Mouse (Mus musculus) intestine, embryonic 16.5 days (tissue): ENCODE data around the gene Trmt5. TPM values are rescaled to one million over a fixed set of nuclear protein-coding genes. Genes with fewer than 3 reads are reported as not detected.
A peak's percentile ranks its signal among the peaks of the same experiment; 100 is the strongest.

Source experiments
- ATAC-seq: fragments of 200-750 bp; cut with Nextera tagmentation; 2 replicates; pipeline ENCODE4 v1.8.0; 2017; ENCODE audit warnings: moderate TSS enrichment, moderate library complexity
- H3K27ac ChIP-seq: fragments of 300-500 bp; sonication (generic); 2 replicates; pipeline ENCODE4 v1.5.1; 2014; ENCODE audit warnings: mild to moderate bottlenecking, low read length
- H3K27me3 ChIP-seq: fragments of 300-500 bp; sonication (generic); replicated peaks from 2 replicates; pipeline ENCODE4 v1.6.1; 2014; ENCODE audit warnings: low read length, control low read depth, mixed read lengths; ENCODE audit not compliant: control insufficient read depth, insufficient read depth
- H3K36me3 ChIP-seq: fragments of 300-500 bp; sonication (generic); 2 replicates; pipeline ENCODE4 v1.6.1; 2014; ENCODE audit warnings: low read length, control low read depth; ENCODE audit not compliant: control insufficient read depth, insufficient read depth
- H3K4me1 ChIP-seq: fragments of 300-500 bp; sonication (generic); 2 replicates; pipeline ENCODE4 v1.6.1; 2014; ENCODE audit warnings: low read length, control low read depth, mixed read lengths; ENCODE audit not compliant: control insufficient read depth, insufficient read depth
- H3K4me2 ChIP-seq: fragments of 300-500 bp; sonication (generic); 2 replicates; pipeline ENCODE4 v1.6.1; 2014; ENCODE audit warnings: low read depth, low read length, control low read depth
- H3K4me3 ChIP-seq: fragments of 300-500 bp; sonication (generic); 2 replicates; pipeline ENCODE4 v1.5.1; 2014; ENCODE audit warnings: mild to moderate bottlenecking, low read length
- H3K9ac ChIP-seq: fragments of 300-500 bp; sonication (generic); 2 replicates; pipeline ENCODE4 v1.6.1; 2014; ENCODE audit warnings: low read depth, low read length
- H3K9me3 ChIP-seq: fragments of 300-500 bp; sonication (generic); 2 replicates; pipeline ENCODE4 v1.6.1; 2016; ENCODE audit warnings: low read length, control low read depth; ENCODE audit not compliant: control insufficient read depth
- WGBS: fragments of 180-500 bp; shearing (Covaris S2); extraction: QIAGEN DNeasy Blood & Tissue Kit; methylation state at CpG from one replicate; pipeline ENCODE4 v1.1.7; 2014; 5-methylcytosine and 5-hydroxymethylcytosine counted together
- polyA plus RNA-seq: library from polyadenylated mRNA; unstranded; fragments of >200 nt; fragmentation: Nextera tagmentation; extraction: Ambion mirVana; gene quantifications from 2 replicates; pipeline ENCODE4 v1.2.1, GENCODE M21; 2015

Gene Trmt5
- polyA plus RNA-seq, 1 experiment from 2014 or later = 16.4 TPM

DNA sequence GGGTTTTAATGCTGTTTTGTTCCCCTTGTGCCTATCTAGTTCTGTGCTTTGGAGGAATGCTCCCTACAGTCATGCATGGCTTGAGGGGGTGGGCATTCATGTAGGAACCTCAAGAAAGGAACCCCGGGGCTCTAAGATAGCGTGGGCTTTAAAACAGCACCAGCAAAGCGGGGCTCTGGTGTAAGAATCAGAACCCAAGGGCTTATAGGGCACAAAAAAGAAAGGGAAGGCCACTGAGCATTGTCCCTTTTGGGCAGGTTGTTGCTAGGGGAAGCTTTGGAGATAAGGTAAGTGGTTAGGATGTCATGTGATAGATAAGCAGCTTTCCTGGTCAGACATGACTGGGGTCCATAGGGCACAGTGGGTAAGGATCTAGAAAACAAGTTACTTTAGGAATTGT is 2.1 kb upstream of the Trmt5 start:
- Histone ChIP-seq H3K27me3 (no peaks in the 10 kb centered on the region), H3K4me1 (peaks cover 6% of the 10 kb centered on the region; the same call in 1 of the 2 replicates), H3K9ac (no peak overlapping the region), H3K36me3 (no peaks in the 10 kb centered on the region), H3K4me2 (no peak overlapping the region), H3K9me3 (no peaks in the 10 kb centered on the region), H3K27ac (no peak overlapping the region), H3K4me3 (no peak overlapping the region)
- WGBS = 95% methylated on average over 3 of the region's 3 CpGs
- no peak for ATAC-seq

GRCm38 (mm10) chr12:73287609-73288008 is 1.1 kb upstream of the Trmt5 start:
- WGBS = 52% methylated on average over 8 of the region's 8 CpGs
- Histone ChIP-seq H3K9me3 (no peaks in the 10 kb centered on the region), H3K4me2 (peak overlapping the region; percentile 68), H3K4me1 (peaks cover 6% of the 10 kb centered on the region; the same call in 1 of the 2 replicates), H3K9ac (no peak overlapping the region; the same call in 1 of the 2 replicates), H3K36me3 (no peaks in the 10 kb centered on the region), H3K27me3 (no peaks in the 10 kb centered on the region), H3K27ac (no peak overlapping the region), H3K4me3 (peak overlapping the region; percentile 82)
- ATAC-seq = 0 out of 2 replicates have a peak, but pooled peaks have one; percentile 15

DNA sequence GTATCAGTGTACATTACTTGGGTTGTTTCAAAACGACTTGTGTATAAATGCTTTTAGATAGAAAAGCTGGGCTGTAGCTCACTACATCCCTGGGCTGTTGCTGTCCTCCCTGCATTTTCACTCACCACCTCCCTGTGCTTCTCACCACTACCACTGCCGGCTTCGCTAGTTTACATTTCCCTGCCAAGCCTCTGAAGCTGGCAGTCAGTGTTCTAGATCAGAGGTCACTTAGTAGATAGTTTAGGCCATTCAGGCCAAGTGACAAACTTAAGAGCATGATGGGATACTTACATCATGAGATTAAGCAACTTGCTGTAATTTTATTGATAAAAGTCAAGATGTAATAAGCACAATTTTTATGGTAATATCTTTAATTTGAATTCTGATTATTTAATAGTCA is 11.6 kb downstream of the Trmt5 start:
- Histone ChIP-seq H3K4me3 (no peak overlapping the region), H3K4me1 (no peaks in the 10 kb centered on the region), H3K9me3 (0 out of 2 replicates have a peak, but pooled peaks cover 4% of the 10 kb centered on the region), H3K4me2 (no peak overlapping the region), H3K27me3 (no peaks in the 10 kb centered on the region), H3K36me3 (peaks cover 8% of the 10 kb centered on the region), H3K9ac (no peak overlapping the region), H3K27ac (no peak overlapping the region)
- ATAC-seq = no peak
- WGBS = 95% methylated on average over 3 of the region's 3 CpGs

- Histone ChIP-seq H3K27ac (no peak overlapping the region), H3K4me3 (no peak overlapping the region), H3K4me2 (no peak overlapping the region), H3K27me3 (no peaks in the 10 kb centered on the region), H3K4me1 (no peaks in the 10 kb centered on the region), H3K36me3 (no peaks in the 10 kb centered on the region), H3K9ac (no peak overlapping the region), H3K9me3 (no peaks in the 10 kb centered on the region)
- WGBS = 65% methylated on average over 4 of the region's 4 CpGs
- ATAC-seq = no peak
Measured at GRCm38 (mm10) chr12:73269933-73270332, 16.6 kb downstream of the Trmt5 start.

DNA sequence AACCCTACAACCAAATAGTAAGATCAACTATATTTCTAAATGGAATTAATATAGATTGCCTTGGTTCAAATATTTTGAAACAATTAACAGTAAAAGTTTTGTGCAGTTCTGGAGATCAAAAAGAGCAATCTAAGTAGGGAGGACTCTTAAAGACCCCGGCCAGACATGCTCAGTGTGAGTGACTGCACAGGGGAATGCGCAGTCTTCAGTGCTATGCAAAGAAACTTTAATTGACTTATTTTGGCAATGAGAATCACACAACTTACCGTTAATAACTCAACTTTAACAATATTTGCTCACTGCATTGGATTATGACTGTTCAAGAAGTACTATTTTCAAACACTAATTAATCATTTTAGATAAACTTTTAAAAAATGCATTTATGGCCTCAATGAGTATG is 17.0 kb downstream of the Trmt5 start:
- H3K4me2 ChIP-seq = no peak overlapping the region
- H3K9ac ChIP-seq = no peak overlapping the region
- no peak overlapping the region for H3K27ac ChIP-seq
- H3K27me3 ChIP-seq = no peaks in the 10 kb centered on the region
- no peaks in the 10 kb centered on the region for H3K4me1 ChIP-seq
- no peaks in the 10 kb centered on the region for H3K36me3 ChIP-seq
- no peaks in the 10 kb centered on the region for H3K9me3 ChIP-seq
- 64% methylated on average over 3 of the region's 3 CpGs for WGBS
- no peak overlapping the region for H3K4me3 ChIP-seq
- ATAC-seq = no peak

DNA sequence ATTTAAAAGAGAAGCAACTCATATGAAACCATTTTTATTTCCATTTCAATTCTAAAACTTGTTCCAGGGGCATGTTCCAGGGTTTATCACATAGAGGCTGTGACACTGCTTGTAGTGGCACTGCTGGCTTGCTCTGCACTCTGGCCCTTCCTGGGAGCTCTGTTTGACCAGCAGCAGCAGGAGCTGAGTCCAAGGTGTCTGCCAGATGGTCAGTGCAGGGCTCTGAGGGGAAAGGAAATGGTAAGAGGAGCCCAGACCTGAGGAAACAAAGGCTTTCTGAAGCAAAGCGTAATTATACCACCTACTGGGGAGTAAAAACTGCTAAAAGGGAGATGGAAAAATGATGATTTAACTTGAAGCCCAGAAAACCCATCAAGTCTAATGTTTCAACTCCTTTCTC is 18.0 kb downstream of the Trmt5 start:
- no peak for ATAC-seq
- Histone ChIP-seq H3K4me2 (no peak overlapping the region), H3K27me3 (no peaks in the 10 kb centered on the region), H3K9me3 (no peaks in the 10 kb centered on the region), H3K9ac (no peak overlapping the region), H3K4me1 (no peaks in the 10 kb centered on the region), H3K4me3 (no peak overlapping the region), H3K27ac (no peak overlapping the region), H3K36me3 (no peaks in the 10 kb centered on the region)
- 89% methylated on average over 1 of the region's 1 CpGs for WGBS

DNA sequence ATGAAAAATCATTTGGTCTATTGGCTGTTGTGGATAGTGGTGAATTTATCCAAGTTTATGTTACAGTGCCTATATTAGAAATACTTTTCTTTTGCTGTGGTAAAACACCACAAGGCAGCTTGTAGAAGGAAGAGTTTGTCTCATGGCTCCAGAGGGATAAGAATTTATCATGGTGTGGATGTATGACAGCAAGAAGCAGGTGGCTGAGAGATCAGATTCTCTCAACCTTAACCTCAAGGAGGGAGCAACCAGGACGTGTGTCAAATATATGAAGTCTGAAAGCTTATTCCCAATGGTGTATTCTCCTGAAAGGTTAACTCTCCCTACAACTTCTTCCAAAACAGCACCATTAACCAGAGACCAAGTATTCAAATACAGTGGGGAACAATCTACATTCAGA is 19.9 kb downstream of the Trmt5 start:
- H3K27me3 ChIP-seq = no peaks in the 10 kb centered on the region
- no peaks in the 10 kb centered on the region for H3K4me1 ChIP-seq
- 82% methylated on average over 1 of the region's 1 CpGs for WGBS
- H3K36me3 ChIP-seq = no peaks in the 10 kb centered on the region
- no peak for ATAC-seq
- no peak overlapping the region for H3K9ac ChIP-seq
- no peak overlapping the region for H3K4me2 ChIP-seq
- no peak overlapping the region for H3K27ac ChIP-seq
- no peak overlapping the region for H3K4me3 ChIP-seq
- no peaks in the 10 kb centered on the region for H3K9me3 ChIP-seq

GRCm38 (mm10) chr12:73265381-73265978 is 21.0 kb downstream of the Trmt5 start:
- Histone ChIP-seq H3K36me3 (no peaks in the 10 kb centered on the region), H3K27ac (no peak overlapping the region), H3K4me1 (no peaks in the 10 kb centered on the region), H3K9ac (no peak overlapping the region), H3K27me3 (no peaks in the 10 kb centered on the region), H3K9me3 (no peaks in the 10 kb centered on the region), H3K4me2 (no peak overlapping the region), H3K4me3 (no peak overlapping the region)
- ATAC-seq = no peak
- WGBS = 77% methylated on average over 3 of the region's 3 CpGs

DNA sequence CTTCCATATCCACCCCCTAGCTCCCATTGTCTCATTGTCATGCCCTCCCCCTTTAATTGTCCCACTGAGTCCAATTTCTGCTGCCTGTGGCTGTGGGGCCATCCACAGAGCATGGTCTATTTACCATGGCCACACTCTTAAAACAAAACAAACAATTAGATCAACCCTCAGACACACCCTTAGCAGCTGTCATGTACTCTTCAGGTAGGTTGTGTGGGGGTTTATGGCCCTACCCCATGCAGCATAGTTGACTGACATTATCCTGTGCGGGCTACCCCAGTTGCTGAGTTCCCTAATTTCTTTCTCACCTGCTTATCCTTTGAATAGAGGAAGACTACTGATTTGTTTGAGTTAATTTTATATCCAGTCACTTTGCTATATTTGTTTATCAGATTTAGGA is 26.2 kb downstream of the Trmt5 start:
- H3K4me2 ChIP-seq = no peak overlapping the region
- H3K9ac ChIP-seq = no peak overlapping the region
- H3K27me3 ChIP-seq = no peaks in the 10 kb centered on the region
- no peaks in the 10 kb centered on the region for H3K4me1 ChIP-seq
- WGBS = 86% methylated on average over 1 of the region's 1 CpGs
- ATAC-seq = no peak
- H3K9me3 ChIP-seq = no peaks in the 10 kb centered on the region
- H3K4me3 ChIP-seq = no peak overlapping the region
- H3K36me3 ChIP-seq = no peaks in the 10 kb centered on the region
- no peak overlapping the region for H3K27ac ChIP-seq

GRCm38 (mm10) chr12:73259269-73259668 is 27.2 kb downstream of the Trmt5 start:
- Histone ChIP-seq H3K9me3 (no peaks in the 10 kb centered on the region), H3K27ac (no peak overlapping the region), H3K36me3 (no peaks in the 10 kb centered on the region), H3K27me3 (no peaks in the 10 kb centered on the region), H3K9ac (no peak overlapping the region), H3K4me1 (no peaks in the 10 kb centered on the region), H3K4me3 (no peak overlapping the region), H3K4me2 (no peak overlapping the region)
- no peak for ATAC-seq
- WGBS = 97% methylated on average over 6 of the region's 6 CpGs
